Mouse (Mus musculus) kidney, embryonic 16.5 days (tissue): ENCODE measurements at regions not wholly inside any gene's neighbourhood (a gene's known extent, or its start where the extent isn't known, plus 50 kb on each side); places are given as distances from the start of the nearest gene placed in this dataset.

Experiments
- ATAC-seq: fragments of 200-750 bp; cut with Nextera tagmentation; 2 replicates; pipeline ENCODE4 v1.8.0; 2017; ENCODE audit warnings: moderate TSS enrichment; ENCODE audit not compliant: low FRiP score, low TSS enrichment
- H3K27ac ChIP-seq: fragments of 300-500 bp; sonication (generic); 2 replicates; pipeline ENCODE4 v1.5.1; 2014; ENCODE audit warnings: low read length
- H3K27me3 ChIP-seq: fragments of 300-500 bp; sonication (generic); 2 replicates; pipeline ENCODE4 v1.6.1; 2014; ENCODE audit warnings: low read length, control low read depth, mixed read lengths; ENCODE audit not compliant: insufficient read depth
- H3K36me3 ChIP-seq: fragments of 300-500 bp; sonication (generic); 2 replicates; pipeline ENCODE4 v1.6.1; 2014; ENCODE audit warnings: low read length, control low read depth, mixed read lengths; ENCODE audit not compliant: insufficient read depth
- H3K4me1 ChIP-seq: fragments of 300-500 bp; sonication (generic); 2 replicates; pipeline ENCODE4 v1.6.1; 2014; ENCODE audit warnings: low read length, control low read depth, mixed read lengths; ENCODE audit not compliant: insufficient read depth
- H3K4me2 ChIP-seq: fragments of 300-500 bp; sonication (generic); replicated peaks from 2 replicates; pipeline ENCODE4 v1.6.1; 2014; ENCODE audit warnings: low read depth, low read length
- H3K4me3 ChIP-seq: fragments of 300-500 bp; sonication (generic); 2 replicates; pipeline ENCODE4 v1.5.1; 2014; ENCODE audit warnings: mild to moderate bottlenecking, low read length
- H3K9ac ChIP-seq: fragments of 300-500 bp; sonication (generic); replicated peaks from 2 replicates; pipeline ENCODE4 v1.6.1; 2014; ENCODE audit warnings: low read length
- H3K9me3 ChIP-seq: fragments of 300-500 bp; sonication (generic); 2 replicates; pipeline ENCODE4 v1.6.1; 2016; ENCODE audit warnings: low read length, control low read depth
- WGBS: fragments of 180-500 bp; shearing (Covaris S2); extraction: QIAGEN DNeasy Blood & Tissue Kit; methylation state at CpG from one replicate; pipeline ENCODE4 v1.1.7; 2014; 5-methylcytosine and 5-hydroxymethylcytosine counted together

DNA sequence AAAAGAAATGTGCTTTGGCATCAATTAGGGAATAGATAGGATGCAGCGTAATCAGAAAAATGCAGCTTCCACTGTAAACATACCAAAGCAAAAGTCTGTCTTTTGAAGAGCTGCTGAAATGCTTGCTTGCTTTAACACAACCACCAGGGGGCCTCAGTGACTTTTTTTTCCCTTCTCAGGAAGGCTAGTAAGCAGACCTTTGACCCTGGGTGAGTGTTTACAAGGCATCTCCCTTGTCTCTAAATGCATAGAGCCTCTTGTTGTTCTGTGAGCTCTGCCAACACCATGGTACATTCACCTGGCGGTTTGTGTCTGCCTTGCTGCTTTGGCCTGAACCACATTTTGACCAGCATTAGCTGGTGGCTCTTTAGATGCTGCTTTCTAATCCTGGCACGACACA, 191.9 kb upstream of the C9orf72 start:
- Histone ChIP-seq H3K27me3 (no peaks in the 10 kb centered on the region), H3K4me2 (no peak overlapping the region), H3K36me3 (no peaks in the 10 kb centered on the region), H3K4me1 (no peaks in the 10 kb centered on the region), H3K27ac (no peak overlapping the region), H3K4me3 (no peak overlapping the region), H3K9ac (no peak overlapping the region), H3K9me3 (no peaks in the 10 kb centered on the region)
- WGBS, result 62% methylated on average over 3 of the region's 3 CpGs
- no peak for ATAC-seq

DNA sequence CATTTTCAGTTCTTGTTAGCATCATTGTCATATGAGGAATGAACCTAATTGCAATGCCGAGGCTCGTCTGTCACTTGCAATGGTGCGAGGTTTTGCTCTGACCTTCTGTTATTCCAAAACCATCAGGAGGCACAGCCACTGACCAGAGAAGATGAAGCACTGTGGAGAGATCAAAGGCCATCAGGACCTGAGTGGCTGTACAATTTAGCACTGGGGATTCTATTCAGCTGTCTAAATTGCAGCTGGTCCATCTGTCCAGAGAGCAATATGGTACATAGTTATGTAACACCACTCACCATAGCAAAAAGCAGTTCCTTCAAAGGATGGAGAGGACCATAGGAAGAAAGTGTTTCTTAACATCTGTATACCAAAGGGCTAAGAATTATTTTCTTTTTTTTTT, 187.5 kb upstream of the C9orf72 start:
- no peak for ATAC-seq
- Histone ChIP-seq H3K9ac (no peak overlapping the region), H3K27ac (no peak overlapping the region), H3K9me3 (no peaks in the 10 kb centered on the region), H3K4me2 (no peak overlapping the region), H3K36me3 (no peaks in the 10 kb centered on the region), H3K27me3 (no peaks in the 10 kb centered on the region), H3K4me3 (no peak overlapping the region), H3K4me1 (no peaks in the 10 kb centered on the region)
- 35% methylated on average over 3 of the region's 3 CpGs for WGBS

DNA sequence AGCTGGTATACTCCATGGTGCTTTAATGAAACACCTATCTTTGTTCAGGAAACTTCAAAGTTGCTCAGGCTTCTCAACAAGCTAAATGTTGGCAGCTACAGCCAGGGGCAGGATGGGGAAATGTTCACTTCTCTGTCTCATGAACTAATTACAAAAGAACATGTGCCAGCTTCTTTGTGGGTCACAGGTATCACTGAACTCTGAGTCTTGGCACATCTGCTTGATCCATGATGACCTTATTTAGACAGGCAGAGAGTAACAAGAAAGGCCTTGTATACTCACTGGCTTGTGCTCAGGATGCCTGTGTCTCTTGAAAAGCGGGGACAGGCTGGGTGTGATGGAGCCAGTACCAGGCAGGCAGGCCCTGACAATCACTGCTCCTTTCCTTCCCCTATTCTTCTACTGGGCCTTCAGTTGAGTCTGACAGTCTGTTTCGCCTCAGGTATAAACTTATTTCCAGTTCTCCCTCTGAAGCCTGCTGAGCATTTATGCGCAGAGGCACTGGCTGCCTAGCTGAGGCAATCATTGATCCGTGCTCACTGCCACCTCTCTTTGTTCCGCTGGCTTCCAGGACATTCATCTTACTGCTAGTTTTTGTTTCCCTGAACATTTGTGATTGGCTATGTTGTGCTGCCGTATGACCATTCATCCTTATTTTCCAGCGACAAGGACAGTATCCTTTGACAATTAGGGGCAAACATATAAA, 179.5 kb upstream of the C9orf72 start:
- 46% methylated on average over 7 of the region's 7 CpGs for WGBS
- H3K36me3 ChIP-seq, result no peaks in the 10 kb centered on the region

DNA sequence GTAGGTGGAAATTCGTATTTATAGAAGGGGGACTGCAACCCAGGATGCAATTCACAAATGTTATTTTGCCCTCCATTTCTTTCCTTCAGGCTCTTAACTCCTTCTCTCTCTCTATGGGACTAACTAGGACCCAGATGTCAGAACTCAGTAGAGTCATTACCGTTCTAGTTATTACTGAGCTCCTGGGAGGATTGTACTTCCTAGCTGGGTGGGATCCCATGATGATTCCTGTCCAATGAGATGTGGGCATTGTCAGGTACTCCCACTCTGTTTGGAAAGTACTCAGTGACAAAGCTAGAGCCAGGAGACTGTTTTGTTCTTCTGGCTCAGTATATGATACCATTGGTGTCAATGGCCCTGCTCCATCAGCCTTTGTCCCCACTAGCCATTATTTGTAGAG, 178.1 kb upstream of the C9orf72 start:
- 76% methylated on average over 2 of the region's 2 CpGs for WGBS
- H3K27me3 ChIP-seq, result no peaks in the 10 kb centered on the region
- no peak overlapping the region for H3K9ac ChIP-seq
- H3K4me1 ChIP-seq, result 0 out of 2 replicates have a peak, but pooled peaks cover 6% of the 10 kb centered on the region
- H3K27ac ChIP-seq, result no peak overlapping the region
- H3K36me3 ChIP-seq, result no peaks in the 10 kb centered on the region
- no peak overlapping the region for H3K4me3 ChIP-seq
- ATAC-seq, result no peak
- H3K4me2 ChIP-seq, result no peak overlapping the region
- H3K9me3 ChIP-seq, result no peaks in the 10 kb centered on the region

More for the DNA sequence above, 179.5 kb upstream of the C9orf72 start:
- ATAC-seq, result no peak
- no peak overlapping the region for H3K4me3 ChIP-seq
- no peaks in the 10 kb centered on the region for H3K27me3 ChIP-seq
- H3K9me3 ChIP-seq, result no peaks in the 10 kb centered on the region
- H3K4me1 ChIP-seq, result 0 out of 2 replicates have a peak, but pooled peaks cover 6% of the 10 kb centered on the region
- no peak overlapping the region for H3K9ac ChIP-seq
- H3K4me2 ChIP-seq, result no peak overlapping the region
- H3K27ac ChIP-seq, result no peak overlapping the region

DNA sequence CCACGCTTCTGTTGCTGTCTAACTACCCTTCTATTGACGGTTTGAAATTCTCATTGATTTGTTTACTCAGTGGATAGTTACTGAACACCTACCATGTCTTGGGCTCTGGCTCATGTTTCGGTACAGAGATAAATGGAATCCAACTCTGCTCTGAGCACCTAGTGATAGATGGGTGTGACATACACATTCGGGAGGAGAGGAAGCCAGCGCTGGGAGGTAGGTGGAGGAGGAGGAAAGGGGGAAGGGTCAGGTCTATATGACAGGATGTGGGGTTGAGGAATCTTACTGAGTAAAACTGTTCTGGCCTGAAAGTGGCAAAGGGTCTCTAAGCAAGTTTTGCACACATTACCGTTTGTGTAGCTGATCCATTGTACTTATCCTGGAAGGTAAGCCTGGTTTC, 177.6 kb upstream of the C9orf72 start:
- Histone ChIP-seq H3K27ac (no peak overlapping the region), H3K36me3 (no peaks in the 10 kb centered on the region), H3K4me1 (0 out of 2 replicates have a peak, but pooled peaks cover 6% of the 10 kb centered on the region), H3K27me3 (no peaks in the 10 kb centered on the region), H3K9ac (no peak overlapping the region), H3K4me2 (no peak overlapping the region), H3K9me3 (no peaks in the 10 kb centered on the region), H3K4me3 (no peak overlapping the region)
- ATAC-seq, result peak; percentile 60
- WGBS, result 39% methylated on average over 6 of the region's 6 CpGs

DNA sequence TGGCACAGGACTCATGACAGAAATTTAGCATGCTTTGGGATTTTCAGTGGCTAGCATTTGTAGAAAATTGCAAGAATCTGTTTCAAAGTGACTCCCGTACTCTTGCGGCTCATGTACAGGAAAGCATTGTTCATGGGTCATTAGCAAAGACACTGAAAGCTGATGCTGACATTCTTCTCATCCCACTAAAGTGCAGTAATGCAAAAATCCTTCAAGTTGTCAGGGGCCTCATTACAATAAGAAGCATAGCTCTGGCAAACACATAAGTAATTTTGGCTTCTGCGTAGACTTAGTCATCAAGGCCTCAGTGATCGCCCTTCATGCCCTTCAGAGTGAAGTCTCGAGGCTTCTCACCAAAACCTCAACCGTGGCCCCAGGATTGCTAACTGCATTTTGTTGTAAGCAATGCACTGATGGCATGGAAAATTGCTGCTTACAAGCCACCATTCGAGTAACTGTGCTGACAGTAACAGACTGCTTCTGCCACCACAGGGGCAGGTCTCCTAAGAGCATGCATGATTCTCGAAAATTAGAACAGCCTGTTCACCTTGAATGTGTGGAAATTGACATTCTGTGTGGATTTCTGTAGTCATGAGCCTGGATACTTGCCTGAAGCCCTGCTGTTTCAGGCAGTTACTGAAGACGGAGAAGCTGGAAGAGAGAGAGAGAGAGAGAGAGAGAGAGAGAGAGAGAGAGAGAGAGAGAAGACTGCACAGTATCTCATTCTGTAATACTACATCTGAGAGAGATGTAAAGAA, 176.6 kb upstream of the C9orf72 start:
- H3K9ac ChIP-seq, result no peak overlapping the region
- WGBS, result 43% methylated on average over 9 of the region's 9 CpGs
- 0 out of 2 replicates have a peak, but pooled peaks cover 6% of the 10 kb centered on the region for H3K4me1 ChIP-seq
- H3K4me2 ChIP-seq, result no peak overlapping the region
- H3K27me3 ChIP-seq, result no peaks in the 10 kb centered on the region
- H3K36me3 ChIP-seq, result no peaks in the 10 kb centered on the region
- no peak overlapping the region for H3K4me3 ChIP-seq
- no peaks in the 10 kb centered on the region for H3K9me3 ChIP-seq
- peak overlapping the region; percentile 43; the same call in 1 of the 2 replicates for H3K27ac ChIP-seq
- peak; percentile 28; the same call in 1 of the 2 replicates for ATAC-seq

DNA sequence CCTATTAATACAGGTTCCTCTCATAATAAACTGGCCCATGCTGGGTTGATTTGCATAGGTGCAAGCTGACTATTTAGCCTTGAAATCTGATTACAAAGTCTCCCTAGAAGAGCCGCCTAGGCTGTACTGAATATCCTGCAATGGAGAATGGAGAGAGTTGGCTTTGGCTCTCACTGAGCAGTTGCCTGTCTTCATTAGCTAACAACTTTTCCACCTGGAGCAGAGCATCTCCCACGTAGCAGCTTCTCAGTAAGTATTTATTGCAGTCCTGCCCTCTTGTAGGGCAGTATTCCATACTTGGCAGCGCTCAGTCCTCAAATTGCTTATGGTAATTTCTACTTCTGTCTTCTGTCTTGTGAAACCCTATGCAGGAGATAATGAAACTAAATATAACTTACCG, 175.8 kb upstream of the C9orf72 start:
- Histone ChIP-seq H3K9me3 (no peaks in the 10 kb centered on the region), H3K4me3 (no peak overlapping the region), H3K27me3 (no peaks in the 10 kb centered on the region), H3K36me3 (no peaks in the 10 kb centered on the region), H3K27ac (no peak overlapping the region), H3K4me2 (no peak overlapping the region), H3K4me1 (0 out of 2 replicates have a peak, but pooled peaks cover 6% of the 10 kb centered on the region), H3K9ac (no peak overlapping the region)
- ATAC-seq, result peak; percentile 52; the same call in 1 of the 2 replicates
- WGBS, result 42% methylated on average over 4 of the region's 4 CpGs

DNA sequence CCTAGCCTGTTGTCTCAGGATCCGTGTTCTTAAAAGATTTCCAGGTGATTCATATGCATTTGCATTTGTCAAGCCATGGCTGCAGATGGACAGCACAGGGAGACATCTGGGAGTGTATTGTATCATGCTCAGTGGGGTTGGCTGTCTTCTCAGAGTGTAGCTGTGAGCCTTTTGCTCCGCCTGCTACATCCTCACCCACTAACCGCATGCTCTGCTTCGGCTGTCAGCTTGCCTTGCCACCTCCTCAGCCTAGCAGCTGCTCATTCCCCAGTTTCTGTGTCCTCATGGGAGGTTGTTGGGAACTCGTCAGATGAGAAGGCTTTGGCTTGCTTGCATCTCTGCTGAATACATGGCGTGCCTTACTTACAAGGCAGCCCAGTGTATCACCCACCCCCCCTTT, 174.5 kb upstream of the C9orf72 start:
- ATAC-seq, result no peak
- Histone ChIP-seq H3K4me1 (0 out of 2 replicates have a peak, but pooled peaks cover 6% of the 10 kb centered on the region), H3K36me3 (no peaks in the 10 kb centered on the region), H3K4me3 (no peak overlapping the region), H3K4me2 (no peak overlapping the region), H3K27ac (no peak overlapping the region), H3K9ac (no peak overlapping the region), H3K27me3 (no peaks in the 10 kb centered on the region), H3K9me3 (no peaks in the 10 kb centered on the region)
- WGBS, result 66% methylated on average over 6 of the region's 6 CpGs

DNA sequence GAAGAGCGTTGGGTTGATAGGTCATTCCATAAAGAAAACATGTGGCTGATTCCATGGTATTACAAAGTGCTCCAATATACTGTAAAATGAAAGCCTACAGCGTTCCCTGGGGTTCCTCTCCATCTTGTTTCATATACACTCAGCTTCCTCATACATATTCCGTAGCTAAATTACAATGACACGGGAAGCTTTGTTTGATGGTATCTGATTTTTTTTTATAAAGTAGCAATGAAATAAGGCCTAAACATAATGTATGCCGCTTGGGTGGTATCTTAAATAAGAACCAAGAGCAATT, 169.6 kb upstream of the C9orf72 start:
- WGBS, result 90% methylated on average over 5 of the region's 5 CpGs
- ATAC-seq, result no peak

More for the DNA sequence above, 169.6 kb upstream of the C9orf72 start:
- Histone ChIP-seq H3K27me3 (no peaks in the 10 kb centered on the region), H3K9ac (no peak overlapping the region), H3K27ac (no peak overlapping the region), H3K9me3 (no peaks in the 10 kb centered on the region), H3K4me2 (no peak overlapping the region), H3K4me1 (no peaks in the 10 kb centered on the region), H3K36me3 (no peaks in the 10 kb centered on the region), H3K4me3 (no peak overlapping the region)
